In the genomic region with DNA sequence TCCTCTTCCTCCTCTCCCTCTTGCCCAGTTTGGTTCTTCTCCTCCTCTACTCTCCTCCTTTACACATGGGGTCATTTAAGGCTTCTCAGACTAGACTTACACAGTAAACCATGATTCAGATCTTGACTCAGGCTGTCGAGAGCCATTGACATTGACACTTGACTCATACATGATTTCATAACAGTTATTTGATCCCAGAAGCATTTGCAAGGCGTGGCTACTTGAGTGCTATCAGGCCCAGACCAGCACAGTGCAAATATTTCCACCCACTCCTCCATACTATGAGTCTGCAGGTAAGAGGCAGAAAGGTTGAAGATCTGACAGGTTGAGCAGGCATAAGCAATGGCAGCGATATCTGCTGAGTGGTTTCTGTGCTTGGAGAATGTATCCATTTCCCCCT, we compare ENCODE assay signal across 15 mouse cellular contexts.
DNase-seq lines count a peak whose midpoint lies in the region; ATAC-seq and TF ChIP-seq lines count a peak whose summit lies in the region.
"Had no signal": no experiment of that assay in that cellular context is flagged by ENCODE, and none has a peak within 500 bp of the region (broad histone marks: within the 10 kb centered on the region; RNA-seq: fewer than 3 reads in every experiment).

No protein-coding gene starts in this region.

- POLR2A ChIA-PET in Patski (lab: Charles Lee) = no interaction called here

- no peak overlapping the region for H3K4me2 ChIP-seq in liver, embryonic 16.5 days (ENCODE audit: low read depth, low read length)
- H3K4me2 ChIP-seq in myocyte (ENCODE audit: low read depth) = no peak overlapping the region
- no peak overlapping the region for H3K4me2 ChIP-seq in midbrain, postnatal 0 days (ENCODE audit: low read depth, low read length, poor library complexity, severe bottlenecking)
- H3K4me2 ChIP-seq: neural tube, embryonic 15.5 days had no signal

- peak; percentile 61 for DNase-seq in adrenal gland, adult 2 months
- no peak for DNase-seq in adrenal gland, postnatal 25 days
- no peak for DNase-seq in Patski (ENCODE audit: low read depth, low spot score)
- no peak for DNase-seq in c-Kit-positive CD71-positive TER-119-positive erythroid progenitor cells, embryonic 14.5 days (ENCODE audit: low spot score)
- no peak for DNase-seq in midbrain, postnatal 0 days (ENCODE audit: low spot score)
- no peak for DNase-seq in urinary bladder, postnatal 4 days (ENCODE audit: low spot score in 2 of 2)
- DNase-seq: cerebellum, postnatal 10 days; gastrocnemius, postnatal 36 days; heart, postnatal 10 days; kidney, postnatal 14 days; midbrain, embryonic 14.5 days had no signal

- no peaks in the 10 kb centered on the region for H3K36me3 ChIP-seq in liver, embryonic 16.5 days (ENCODE audit: control insufficient read depth, insufficient read depth)
- H3K36me3 ChIP-seq in myocyte (ENCODE audit: control insufficient read depth, insufficient read depth) = no peaks in the 10 kb centered on the region
- no peaks in the 10 kb centered on the region for H3K36me3 ChIP-seq in midbrain, postnatal 0 days (ENCODE audit: insufficient read depth, low read length)
- H3K36me3 ChIP-seq: embryonic facial prominence, embryonic 10.5 days; neural tube, embryonic 15.5 days had no signal

- H3K9me3 ChIP-seq in liver, embryonic 16.5 days (replicated peaks; ENCODE audit: control insufficient read depth, low read length) = no peaks in the 10 kb centered on the region
- H3K9me3 ChIP-seq in midbrain, postnatal 0 days (ENCODE audit: low read length) = no peaks in the 10 kb centered on the region
- H3K9me3 ChIP-seq: embryonic facial prominence, embryonic 10.5 days; neural tube, embryonic 15.5 days had no signal

- H3K27me3 ChIP-seq in Patski (no peaks in the 10 kb centered on the region), myocyte (ENCODE audit: control insufficient read depth, insufficient read depth, insufficient read length) (no peaks in the 10 kb centered on the region)
- no peaks in the 10 kb centered on the region for H3K27me3 ChIP-seq in liver, embryonic 16.5 days (ENCODE audit: control insufficient read depth, insufficient read depth, low read depth, low read length)
- H3K27me3 ChIP-seq in midbrain, postnatal 0 days (ENCODE audit: insufficient read depth, low read length) = no peaks in the 10 kb centered on the region
- H3K27me3 ChIP-seq: neural tube, embryonic 15.5 days had no signal

- in situ Hi-C loops in Patski (cut with MboI; ENCODE audit: low pct_unique_long_range_greater_than_20kb) = no loop called here

- peak; percentile 35 for ATAC-seq in Patski
- peak; percentile 50 for ATAC-seq in liver, embryonic 16.5 days (ENCODE audit: low read depth)
- ATAC-seq in midbrain, postnatal 0 days (ENCODE audit: low FRiP score) = no peak

- H3K4me3 ChIP-seq in liver, embryonic 16.5 days (ENCODE audit: low read depth, low read length) = no peak overlapping the region
- H3K4me3 ChIP-seq in myocyte = no peak overlapping the region
- H3K4me3 ChIP-seq in midbrain, postnatal 0 days (ENCODE audit: low read depth, low read length) = no peak overlapping the region
- H3K4me3 ChIP-seq: embryonic facial prominence, embryonic 10.5 days; neural tube, embryonic 15.5 days had no signal

- CTCF ChIA-PET in Patski (lab: Charles Lee) = no interaction called here

- no peak overlapping the region for H3K27ac ChIP-seq in liver, embryonic 16.5 days (ENCODE audit: low read length)
- no peak overlapping the region for H3K27ac ChIP-seq in midbrain, postnatal 0 days (ENCODE audit: low read depth, low read length)
- H3K27ac ChIP-seq: embryonic facial prominence, embryonic 10.5 days; neural tube, embryonic 15.5 days had no signal

- no peaks in the 10 kb centered on the region; the same call in 1 of the 2 replicates for H3K4me1 ChIP-seq in liver, embryonic 16.5 days (ENCODE audit: control insufficient read depth, low read depth, low read length)
- H3K4me1 ChIP-seq in midbrain, postnatal 0 days (ENCODE audit: insufficient read depth, low read length) = no peaks in the 10 kb centered on the region
- H3K4me1 ChIP-seq: neural tube, embryonic 15.5 days had no signal

- no peak overlapping the region for H3ac ChIP-seq in myocyte (ENCODE audit: control insufficient read depth, insufficient read length)

- 51% methylated on average over 3 of the region's 3 CpGs for WGBS in liver, embryonic 16.5 days (ENCODE audit: insufficient replicate concordance)
- 93% methylated on average over 3 of the region's 3 CpGs for WGBS in midbrain, postnatal 0 days

- no peak for TF ChIP-seq POLR2A in myocyte (IDR thresholded peaks at IDR 0.05; ENCODE audit: insufficient read length, low read depth)

- H3K79me2 ChIP-seq in myocyte (ENCODE audit: control insufficient read depth, insufficient read depth) = no peaks in the 10 kb centered on the region

- H3K9ac ChIP-seq in liver, embryonic 16.5 days (ENCODE audit: low read depth, low read length) = no peak overlapping the region
- no peak overlapping the region for H3K9ac ChIP-seq in midbrain, postnatal 0 days (replicated peaks; ENCODE audit: low read length, poor library complexity, severe bottlenecking)
- H3K9ac ChIP-seq: neural tube, embryonic 15.5 days had no signal

- TF ChIP-seq CTCF in Patski (IDR thresholded peaks at IDR 0.05) = no peak
- TF ChIP-seq CTCF in midbrain, postnatal 0 days (IDR thresholded peaks at IDR 0.05) = no peak

TF ChIP-seq in myocyte, 11 proteins besides CTCF, POLR2A, EP300 and RAD21:
- TF ChIP-seq CEBPB (IDR thresholded peaks at IDR 0.05; ENCODE audit: insufficient read depth, poor library complexity, severe bottlenecking) (0 out of 2 replicates have a peak, but pooled peaks have one; percentile 40), MAX (IDR thresholded peaks at IDR 0.05; ENCODE audit: low read depth) (no peak)
